Mouse (Mus musculus): Measurements from ENCODE around the gene Sh3bp5. TPM values are rescaled to one million over a fixed set of nuclear protein-coding genes. Genes with fewer than 3 reads are reported as not detected.

The Sh3bp5 gene
- polyA plus RNA-seq, 1 experiment from 2014 or later: 17.3 TPM

DNA sequence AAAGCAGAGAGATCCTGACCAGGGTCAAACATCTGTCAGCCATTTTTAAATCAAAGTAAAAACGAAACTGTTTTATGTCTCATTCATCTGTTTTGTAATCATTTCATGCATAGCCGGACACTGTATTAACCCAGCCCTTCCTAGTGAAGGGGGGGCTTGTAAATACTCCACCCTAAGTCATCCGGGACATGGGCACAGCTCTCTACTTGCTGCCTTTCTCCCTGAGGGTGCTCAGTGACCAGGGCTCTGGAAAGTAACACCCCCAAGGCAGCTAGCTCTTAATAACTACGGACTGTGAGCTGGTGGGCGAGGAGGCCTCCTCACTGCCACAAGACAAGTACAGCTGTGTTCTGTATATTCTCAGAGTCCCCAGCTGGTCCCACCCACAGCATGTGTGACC lies 13.1 kb upstream of the Sh3bp5 start:
- no peak for DNase-seq (ENCODE audit: low spot score)
- Histone ChIP-seq H3K9me3 (replicated peaks) (no peaks in the 10 kb centered on the region), H3K27me3 (ENCODE audit: low read depth, poor library complexity, severe bottlenecking) (no peaks in the 10 kb centered on the region), H3K36me3 (no peaks in the 10 kb centered on the region), H3K27ac (replicated peaks) (no peak overlapping the region), H3K4me3 (no peak overlapping the region), H3K4me1 (no peaks in the 10 kb centered on the region)
- WGBS: 84% methylated on average over 5 of the region's 5 CpGs

DNA sequence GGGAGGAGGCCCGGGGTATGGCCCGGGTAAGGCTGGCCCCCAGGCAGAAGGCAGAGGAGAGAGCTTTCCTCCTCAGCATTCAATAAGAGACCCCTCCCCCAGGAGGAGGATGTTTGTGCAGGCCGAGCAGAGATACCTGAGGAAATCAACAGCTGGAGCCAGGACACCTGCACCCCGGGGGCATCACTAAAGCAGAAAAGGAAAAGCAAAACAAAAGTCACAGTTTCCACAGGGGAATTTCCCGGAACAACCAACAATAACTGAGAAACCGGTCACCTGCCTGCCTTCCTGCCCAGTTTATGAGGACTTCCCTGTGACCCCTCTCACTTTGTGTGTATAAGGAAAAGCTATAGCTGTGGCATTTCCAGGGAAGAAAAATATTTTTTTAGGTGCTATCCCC lies 7.7 kb upstream of the Sh3bp5 start:
- no peaks in the 10 kb centered on the region for H3K27me3 ChIP-seq (ENCODE audit: low read depth, poor library complexity, severe bottlenecking)
- H3K9me3 ChIP-seq (replicated peaks): no peaks in the 10 kb centered on the region
- 68% methylated on average over 6 of the region's 6 CpGs for WGBS
- no peaks in the 10 kb centered on the region for H3K4me1 ChIP-seq
- no peak for DNase-seq (ENCODE audit: low spot score)
- no peak overlapping the region for H3K4me3 ChIP-seq
- no peaks in the 10 kb centered on the region for H3K36me3 ChIP-seq
- no peak overlapping the region for H3K27ac ChIP-seq (replicated peaks)

DNA sequence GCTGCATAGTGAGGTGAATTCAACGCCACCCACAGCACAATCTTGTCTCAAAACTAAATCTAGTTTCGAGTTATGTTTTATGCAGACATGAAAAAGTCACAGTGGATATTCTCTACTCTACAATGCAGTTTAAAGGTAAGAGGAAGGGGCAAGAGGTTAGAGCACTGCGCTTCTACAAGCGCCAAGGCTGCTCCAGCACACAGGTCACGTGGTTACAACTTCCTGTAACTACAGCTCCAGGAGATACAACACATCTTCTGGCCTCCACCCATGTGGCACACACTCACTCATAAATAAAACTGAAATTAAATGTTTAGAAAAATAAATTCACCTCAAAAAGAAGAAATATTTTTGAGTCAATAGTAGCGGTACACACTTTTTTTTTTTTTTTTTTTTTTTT lies 4.8 kb upstream of the Sh3bp5 start:
- H3K9me3 ChIP-seq (replicated peaks): no peaks in the 10 kb centered on the region
- 86% methylated on average over 6 of the region's 6 CpGs for WGBS
- H3K4me1 ChIP-seq: peaks cover 10% of the 10 kb centered on the region
- no peaks in the 10 kb centered on the region for H3K36me3 ChIP-seq
- H3K4me3 ChIP-seq: no peak overlapping the region
- no peak for DNase-seq (ENCODE audit: low spot score)
- peaks cover 21% of the 10 kb centered on the region for H3K27me3 ChIP-seq (ENCODE audit: low read depth, poor library complexity, severe bottlenecking)
- H3K27ac ChIP-seq (replicated peaks): no peak overlapping the region

DNA sequence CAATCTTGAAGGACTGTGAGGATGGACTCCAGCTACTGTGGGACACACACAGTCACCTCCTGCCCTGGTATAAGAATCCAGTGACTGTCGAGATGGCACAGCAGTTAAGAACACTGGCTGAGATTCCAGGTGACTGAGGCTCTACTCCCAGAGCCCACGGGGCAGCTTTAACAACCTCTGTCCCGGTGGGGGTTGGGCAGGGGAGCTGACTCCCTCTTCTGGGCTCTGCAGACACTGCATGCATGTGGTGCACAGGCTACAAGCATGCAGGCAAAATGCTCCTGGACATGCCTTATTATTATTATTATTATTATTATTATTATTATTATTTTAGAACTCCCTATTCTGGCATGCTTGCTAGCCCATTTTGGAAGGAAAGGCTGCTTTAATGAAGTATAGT lies 4.4 kb upstream of the Sh3bp5 start:
- no peak overlapping the region for H3K27ac ChIP-seq (replicated peaks)
- H3K27me3 ChIP-seq (ENCODE audit: low read depth, poor library complexity, severe bottlenecking): peaks cover 25% of the 10 kb centered on the region
- DNase-seq (ENCODE audit: low spot score): no peak
- no peaks in the 10 kb centered on the region for H3K36me3 ChIP-seq
- WGBS: 41% methylated on average over 3 of the region's 3 CpGs
- peaks cover 15% of the 10 kb centered on the region for H3K4me1 ChIP-seq
- no peaks in the 10 kb centered on the region for H3K9me3 ChIP-seq (replicated peaks)
- no peak overlapping the region for H3K4me3 ChIP-seq

DNA sequence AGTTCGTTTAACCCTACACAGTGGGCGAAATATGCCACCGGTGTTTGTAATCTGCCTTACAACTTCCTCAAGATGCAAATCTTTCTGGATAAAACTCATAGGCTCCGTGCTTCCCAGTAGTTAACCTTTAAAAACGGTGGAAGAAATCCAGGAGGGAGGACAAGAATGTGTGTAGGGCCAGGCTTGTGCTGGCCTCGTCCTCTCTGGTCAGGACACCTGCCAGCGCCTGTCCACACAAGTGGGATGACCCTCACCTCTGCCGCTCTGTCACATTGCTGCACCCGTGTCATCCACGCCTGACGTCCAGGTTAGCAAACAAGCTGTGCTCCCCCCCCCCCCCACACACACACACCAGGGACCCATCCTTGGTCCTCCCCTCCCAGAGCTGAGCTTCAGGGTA lies 3.4 kb upstream of the Sh3bp5 start:
- H3K9me3 ChIP-seq (replicated peaks): no peaks in the 10 kb centered on the region
- 83% methylated on average over 11 of the region's 11 CpGs for WGBS
- no peak for DNase-seq (ENCODE audit: low spot score)

DNA sequence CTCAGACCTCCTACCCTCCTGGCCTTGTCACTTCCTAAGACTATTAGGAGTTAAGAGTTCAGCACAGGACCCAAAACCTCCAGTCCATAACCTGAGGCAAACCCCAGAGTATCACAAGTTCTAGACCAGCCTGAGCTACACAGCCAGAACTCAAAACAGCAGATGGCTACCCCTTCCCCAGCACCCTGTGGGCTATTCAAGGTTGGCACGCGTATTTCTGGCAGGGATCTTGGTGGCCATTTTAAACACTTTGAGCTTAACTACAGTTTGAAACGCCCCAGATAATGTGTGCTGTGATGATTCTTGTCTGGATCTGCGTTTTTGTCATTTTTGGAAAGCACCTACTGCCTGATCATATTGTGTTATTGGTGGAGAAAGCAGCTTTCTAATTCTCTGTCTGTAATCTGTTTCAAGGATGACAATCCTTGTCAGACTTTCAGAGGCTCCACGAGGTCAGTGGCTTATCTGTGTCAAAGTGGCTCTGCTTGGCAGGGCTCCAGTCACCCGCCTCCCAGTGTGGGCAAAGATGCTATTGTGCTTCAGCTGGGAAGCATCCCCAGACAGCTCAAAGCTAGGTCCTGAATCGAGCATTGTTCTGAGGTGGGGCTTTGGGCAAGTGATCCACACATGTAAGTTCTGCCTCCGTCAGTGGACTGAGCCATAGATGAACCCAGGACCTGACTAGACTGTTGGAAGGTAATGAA lies 2.1 kb upstream of the Sh3bp5 start:
- no peak for DNase-seq (ENCODE audit: low spot score)
- H3K4me1 ChIP-seq: peaks cover 30% of the 10 kb centered on the region
- H3K27ac ChIP-seq (replicated peaks): no peak overlapping the region
- WGBS: 79% methylated on average over 8 of the region's 8 CpGs
- no peaks in the 10 kb centered on the region for H3K36me3 ChIP-seq
- H3K4me3 ChIP-seq: no peak overlapping the region
- no peaks in the 10 kb centered on the region for H3K9me3 ChIP-seq (replicated peaks)
- peaks cover 46% of the 10 kb centered on the region for H3K27me3 ChIP-seq (ENCODE audit: low read depth, poor library complexity, severe bottlenecking)

More for the DNA sequence above, 3.4 kb upstream of the Sh3bp5 start:
- Histone ChIP-seq H3K36me3 (no peaks in the 10 kb centered on the region), H3K4me3 (no peak overlapping the region), H3K27me3 (ENCODE audit: low read depth, poor library complexity, severe bottlenecking) (peaks cover 34% of the 10 kb centered on the region), H3K4me1 (peaks cover 20% of the 10 kb centered on the region), H3K27ac (replicated peaks) (no peak overlapping the region)

DNA sequence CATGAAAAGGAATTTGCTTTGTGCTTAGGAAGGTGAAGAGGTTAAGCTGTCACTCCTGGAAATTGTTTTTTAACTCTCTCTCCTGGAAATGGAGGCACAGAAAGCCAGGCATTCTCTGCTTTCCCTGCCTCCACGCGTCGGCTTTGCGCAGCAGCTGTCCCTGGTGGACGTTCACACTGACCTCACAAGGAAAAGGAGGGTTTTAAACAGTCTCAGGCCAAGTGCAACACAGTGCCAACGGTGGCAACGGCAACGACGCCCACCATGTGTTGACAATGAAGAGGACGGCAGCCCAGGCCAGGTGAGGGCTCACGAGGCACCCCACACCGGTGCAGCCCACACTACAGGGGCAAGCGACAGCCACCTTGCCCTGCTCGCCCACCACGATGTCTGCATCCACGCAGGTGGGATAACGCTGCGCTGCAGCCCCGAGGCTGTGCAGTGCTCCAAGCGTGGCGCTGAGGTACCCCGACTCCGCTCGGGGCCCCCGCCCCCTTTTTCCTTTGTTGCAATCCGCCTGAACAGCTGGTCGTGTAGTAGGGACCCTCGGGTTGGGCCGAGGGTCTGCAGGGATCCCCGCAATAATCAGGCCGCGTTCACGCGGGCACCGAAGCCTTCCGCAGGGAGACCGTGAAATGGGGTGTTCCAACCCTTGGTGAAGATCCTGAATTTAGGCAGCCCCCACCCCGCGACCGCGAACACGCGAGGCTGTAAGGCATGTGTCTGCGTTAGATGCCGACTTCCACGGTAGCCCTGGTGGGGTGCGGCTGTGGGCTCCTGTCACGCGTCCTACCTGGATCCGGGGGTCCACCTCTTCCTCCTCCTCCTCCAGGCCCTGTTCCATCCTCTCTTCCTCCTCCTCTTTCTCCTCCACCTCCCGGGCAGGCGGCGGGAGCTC lies 611 bp downstream of the Sh3bp5 start:
- peaks cover 46% of the 10 kb centered on the region for H3K27me3 ChIP-seq (ENCODE audit: low read depth, poor library complexity, severe bottlenecking)
- peaks cover 30% of the 10 kb centered on the region for H3K4me1 ChIP-seq
- no peaks in the 10 kb centered on the region for H3K9me3 ChIP-seq (replicated peaks)
- peak; percentile 51 for DNase-seq (ENCODE audit: low spot score)
- no peaks in the 10 kb centered on the region for H3K36me3 ChIP-seq
- H3K27ac ChIP-seq (replicated peaks): peak overlapping the region; percentile 88
- peak overlapping the region; percentile 86 for H3K4me3 ChIP-seq
- WGBS: 2% methylated on average over 53 of the region's 53 CpGs

DNA sequence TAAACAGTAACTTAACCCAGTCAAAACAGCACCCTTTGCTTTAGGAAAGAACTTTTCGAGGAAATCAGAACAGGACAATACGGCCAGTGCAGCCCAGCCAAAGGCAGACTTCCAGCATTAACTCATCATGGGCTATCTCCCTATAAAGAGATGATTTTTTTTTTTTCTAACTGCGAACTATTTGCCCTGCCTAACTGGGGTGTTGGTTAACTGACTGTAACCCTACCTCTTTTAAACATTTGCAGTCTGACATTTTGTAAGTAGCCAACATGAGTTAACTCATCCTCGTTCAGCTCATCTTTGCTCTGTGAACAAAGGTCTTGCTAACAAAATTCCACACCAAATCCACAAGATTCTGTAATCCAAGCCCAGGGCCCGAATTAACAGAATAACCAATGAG lies 1.5 kb downstream of the Sh3bp5 start:
- Histone ChIP-seq H3K27me3 (ENCODE audit: low read depth, poor library complexity, severe bottlenecking) (peaks cover 46% of the 10 kb centered on the region), H3K4me1 (peaks cover 30% of the 10 kb centered on the region), H3K9me3 (replicated peaks) (no peaks in the 10 kb centered on the region), H3K4me3 (peak overlapping the region; percentile 86; the same call in 1 of the 2 replicates), H3K36me3 (no peaks in the 10 kb centered on the region), H3K27ac (replicated peaks) (no peak overlapping the region)
- WGBS: 61% methylated on average over 5 of the region's 5 CpGs
- DNase-seq (ENCODE audit: low spot score): no peak

DNA sequence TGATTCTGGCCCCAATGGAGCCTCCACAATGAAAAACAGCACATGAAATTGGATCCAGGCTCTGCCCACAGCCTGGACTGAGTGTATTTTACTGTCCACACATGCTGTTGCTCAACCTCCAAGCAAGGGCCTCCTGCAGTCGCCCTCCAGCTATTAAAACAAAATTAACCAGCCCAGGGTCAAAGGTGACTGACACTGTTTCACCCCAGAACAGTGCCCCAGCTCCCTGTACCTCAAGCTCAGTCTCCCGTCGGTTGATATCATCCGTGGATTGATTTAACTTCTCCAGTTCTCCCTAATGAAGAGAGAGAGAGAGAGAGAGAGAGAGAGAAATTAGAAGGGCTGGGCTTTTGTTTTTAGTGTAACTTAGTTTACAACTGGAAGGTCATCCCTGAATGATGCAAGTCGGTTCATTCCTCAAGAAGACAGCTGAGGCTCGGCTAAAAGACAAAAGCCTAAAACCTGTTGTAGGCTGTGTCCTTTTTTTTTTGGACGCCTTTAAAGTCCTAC lies 2.0 kb downstream of the Sh3bp5 start:
- peak; percentile 32 for DNase-seq (ENCODE audit: low spot score)
- WGBS: 31% methylated on average over 7 of the region's 7 CpGs
- H3K27ac ChIP-seq (replicated peaks): no peak overlapping the region
- no peaks in the 10 kb centered on the region for H3K36me3 ChIP-seq
- H3K9me3 ChIP-seq (replicated peaks): no peaks in the 10 kb centered on the region
- H3K27me3 ChIP-seq (ENCODE audit: low read depth, poor library complexity, severe bottlenecking): peaks cover 46% of the 10 kb centered on the region
- no peak overlapping the region for H3K4me3 ChIP-seq
- H3K4me1 ChIP-seq: peaks cover 30% of the 10 kb centered on the region

DNA sequence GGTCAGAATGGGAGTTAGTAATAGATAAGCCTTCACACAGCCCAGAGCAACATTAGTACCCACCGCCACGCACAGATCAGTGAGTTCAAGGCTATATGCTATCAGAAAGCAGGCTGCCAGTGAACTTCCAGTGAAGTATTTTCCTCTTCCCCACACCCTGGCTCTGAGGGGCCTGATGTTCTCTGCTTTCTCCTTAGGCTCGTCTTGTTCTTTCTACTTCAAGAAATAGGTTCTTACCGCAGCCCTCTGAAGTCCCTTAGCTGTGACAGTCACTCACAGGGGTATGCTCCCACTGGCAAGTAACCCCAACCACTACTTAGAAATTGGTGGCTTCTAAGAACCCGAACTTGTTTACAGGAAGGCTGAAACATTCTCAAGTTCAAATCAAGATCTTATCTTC lies 2.8 kb downstream of the Sh3bp5 start:
- no peak overlapping the region for H3K27ac ChIP-seq (replicated peaks)
- no peak for DNase-seq (ENCODE audit: low spot score)
- peaks cover 43% of the 10 kb centered on the region for H3K27me3 ChIP-seq (ENCODE audit: low read depth, poor library complexity, severe bottlenecking)
- H3K4me1 ChIP-seq: peaks cover 30% of the 10 kb centered on the region
- H3K9me3 ChIP-seq (replicated peaks): no peaks in the 10 kb centered on the region
- H3K4me3 ChIP-seq: no peak overlapping the region
- 70% methylated on average over 5 of the region's 5 CpGs for WGBS
- H3K36me3 ChIP-seq: 0 out of 2 replicates have a peak, but pooled peaks cover 3% of the 10 kb centered on the region

DNA sequence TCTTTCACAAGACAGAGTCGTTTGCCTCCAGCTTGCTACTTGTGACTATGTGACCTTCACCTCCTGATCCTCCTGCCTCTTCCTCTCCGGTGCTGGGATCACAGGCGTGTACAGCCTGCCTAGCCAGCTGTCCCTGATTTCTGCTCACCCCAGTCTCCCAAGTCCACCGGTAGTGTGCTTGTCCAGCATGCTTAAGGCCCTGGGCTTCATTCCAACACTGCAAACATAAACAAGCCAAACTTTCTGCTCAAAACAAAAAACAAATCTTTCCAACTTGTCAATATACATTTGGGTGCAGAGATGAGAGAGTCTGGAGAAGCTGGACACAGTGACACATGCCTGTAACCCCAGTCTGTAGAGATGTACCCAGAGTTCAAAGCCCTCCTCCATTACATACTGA lies 3.5 kb downstream of the Sh3bp5 start:
- 55% methylated on average over 4 of the region's 4 CpGs for WGBS
- peaks cover 30% of the 10 kb centered on the region for H3K4me1 ChIP-seq
- H3K27ac ChIP-seq (replicated peaks): no peak overlapping the region
- peaks cover 36% of the 10 kb centered on the region for H3K27me3 ChIP-seq (ENCODE audit: low read depth, poor library complexity, severe bottlenecking)
- no peak overlapping the region for H3K4me3 ChIP-seq
- DNase-seq (ENCODE audit: low spot score): no peak
- H3K9me3 ChIP-seq (replicated peaks): no peaks in the 10 kb centered on the region
- H3K36me3 ChIP-seq: peaks cover 11% of the 10 kb centered on the region; the same call in 1 of the 2 replicates

DNA sequence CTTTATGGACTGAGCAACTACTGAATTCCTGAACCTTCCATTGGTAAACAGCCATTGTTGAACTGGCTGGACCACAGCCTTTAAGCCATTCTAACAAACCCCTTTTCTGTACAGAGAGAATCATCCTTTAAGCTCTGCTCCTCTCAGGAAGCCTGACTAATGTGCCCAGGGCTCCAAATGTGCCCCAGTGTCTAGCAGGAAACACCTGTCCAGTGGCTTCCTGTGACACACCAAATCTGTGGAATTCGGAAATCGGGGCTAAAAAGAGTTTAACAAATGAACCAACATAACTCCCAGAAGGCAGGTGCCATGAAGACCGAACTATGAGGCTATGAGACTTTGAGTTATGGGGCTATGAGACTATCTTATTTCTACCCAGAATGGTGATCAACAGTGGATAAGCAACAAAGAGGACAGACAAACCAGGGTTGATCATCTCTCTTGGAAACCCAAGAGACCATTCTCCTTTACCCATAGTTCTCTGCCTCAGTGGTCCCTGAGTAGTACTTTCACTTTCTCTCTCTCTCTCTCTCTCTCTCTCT lies 4.0 kb downstream of the Sh3bp5 start:
- Histone ChIP-seq H3K4me3 (no peak overlapping the region), H3K9me3 (replicated peaks) (no peaks in the 10 kb centered on the region), H3K4me1 (peaks cover 30% of the 10 kb centered on the region), H3K27ac (replicated peaks) (no peak overlapping the region), H3K27me3 (ENCODE audit: low read depth, poor library complexity, severe bottlenecking) (peaks cover 30% of the 10 kb centered on the region), H3K36me3 (peaks cover 15% of the 10 kb centered on the region)
- 86% methylated on average over 3 of the region's 3 CpGs for WGBS
- no peak for DNase-seq (ENCODE audit: low spot score)
